Mouse (Mus musculus): ENCODE data around the gene Sh2d2a. TPM values are rescaled to one million over a fixed set of nuclear protein-coding genes. Genes with fewer than 3 reads are reported as not detected.

Gene Sh2d2a
- 0.92 and 1.1 TPM in 2 replicates for polyA plus RNA-seq (2012; rRNA removed)

DNA sequence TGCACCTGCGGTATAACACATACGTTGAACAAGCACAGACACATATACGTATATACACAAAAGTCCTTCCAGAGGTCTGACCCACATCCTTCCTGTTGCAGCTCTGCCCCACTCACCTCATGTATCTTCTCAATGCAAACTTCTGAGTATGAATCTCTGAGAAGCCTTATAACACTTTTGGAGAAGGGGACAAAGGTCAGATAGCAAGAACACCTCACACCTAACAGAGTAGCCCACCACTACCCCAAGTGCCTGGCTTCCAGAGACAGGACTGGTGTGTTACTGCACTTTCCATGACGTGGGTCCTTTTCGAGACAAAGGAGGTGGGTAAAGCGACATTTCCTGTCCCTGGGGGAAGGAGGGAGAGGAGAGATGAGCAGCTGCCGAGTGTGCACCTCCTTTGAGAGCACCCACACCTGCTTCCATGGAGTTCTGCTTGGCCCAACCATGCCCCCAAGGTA, at the start of gene Sh2d2a:
Sh2d2a (plus strand) TSS at position 106 of the 461 bp plus-strand sequence.

DNA sequence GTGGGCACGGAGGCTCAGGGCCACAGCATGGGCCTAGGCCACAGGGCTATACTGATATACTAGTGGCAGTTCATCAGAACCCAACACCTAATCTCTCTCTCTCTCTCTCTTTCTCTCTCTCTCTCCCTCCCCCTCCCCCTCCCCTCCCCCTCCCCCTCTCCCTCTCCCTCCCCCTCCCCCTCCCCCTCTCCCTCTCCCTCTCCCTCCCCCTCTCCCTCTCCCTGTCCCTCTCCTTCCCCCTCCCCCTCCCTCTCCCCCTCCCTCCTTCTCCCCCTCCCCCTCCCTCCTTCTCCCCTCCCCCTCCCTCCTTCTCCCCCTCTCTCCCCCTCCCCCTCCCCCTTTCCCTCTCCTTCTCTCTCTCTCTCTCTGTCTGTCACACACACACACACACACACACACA, 22.3 kb upstream of the Sh2d2a start, which contains the start of gene Pear1:
Pear1 (minus strand) TSS at position 101 of the 400 bp plus-strand sequence.

DNA sequence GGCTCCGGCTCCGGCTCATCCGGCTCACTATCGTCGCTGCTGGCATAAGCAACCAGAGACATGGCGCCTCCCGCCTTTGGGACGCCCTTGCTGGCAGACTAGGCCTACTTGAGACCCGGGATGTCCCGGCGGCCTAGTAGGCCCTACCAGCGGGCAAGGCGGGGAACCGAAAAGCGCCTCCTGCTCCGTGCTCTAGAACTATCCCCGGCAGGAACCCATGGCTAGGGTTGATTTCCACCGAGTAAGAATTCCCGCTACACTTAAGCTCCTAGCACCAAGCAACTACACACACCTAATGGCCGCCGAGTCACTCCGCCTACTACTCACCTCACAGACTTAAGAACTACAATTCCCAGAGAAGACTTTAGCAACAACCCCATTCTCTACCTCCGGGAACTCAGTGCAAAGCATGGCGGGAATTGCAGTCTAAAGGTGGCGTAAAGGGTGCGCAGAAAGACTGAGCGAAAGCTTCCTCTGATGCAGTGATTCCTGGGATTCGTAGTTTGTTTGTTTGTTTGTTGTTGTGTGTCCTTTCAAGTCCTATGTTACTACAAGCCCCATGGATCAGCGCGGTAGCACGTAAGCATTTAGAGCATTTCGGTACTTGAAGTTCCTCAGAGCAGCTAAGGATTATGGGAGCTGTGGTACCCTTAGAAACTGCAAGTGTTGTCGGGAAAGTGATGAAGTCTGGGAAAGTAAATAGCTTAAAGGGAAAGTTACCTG, 38.9 kb downstream of the Sh2d2a start, which contains the start of gene Prcc:
Prcc (minus strand) TSS at position 328 of the 723 bp plus-strand sequence.

Other genes with a start within 250 kb of the Sh2d2a start
- 39.5 and 42.8 TPM in 2 replicates for gene Arhgef11, start 229.2 kb upstream of the Sh2d2a start, polyA plus RNA-seq (2012; rRNA removed)
- 9.1 and 10.7 TPM in 2 replicates for gene Lrrc71, start 98.1 kb upstream of the Sh2d2a start, polyA plus RNA-seq (2012; rRNA removed)
- 4.4 and 5.1 TPM in 2 replicates for gene Ntrk1, start 51.6 kb upstream of the Sh2d2a start, polyA plus RNA-seq (2012; rRNA removed)
- 0.51 and 0.78 TPM in 2 replicates for gene Insrr, start 49.8 kb upstream of the Sh2d2a start, polyA plus RNA-seq (2012; rRNA removed)
- gene Pear1, start 22.4 kb upstream of the Sh2d2a start, polyA plus RNA-seq (2012; rRNA removed), result 123 and 134 TPM in 2 replicates
- gene Prcc, start 38.9 kb downstream of the Sh2d2a start, polyA plus RNA-seq (2012; rRNA removed), result 37.4 and 39.5 TPM in 2 replicates
- 75.4 and 79.0 TPM in 2 replicates for gene Hdgf, start 59.6 kb downstream of the Sh2d2a start, polyA plus RNA-seq (2012; rRNA removed)
- 17.9 and 22.9 TPM in 2 replicates for gene Mrpl24, start 72.8 kb downstream of the Sh2d2a start, polyA plus RNA-seq (2012; rRNA removed)
- gene Isg20l2, start 83.6 kb downstream of the Sh2d2a start, polyA plus RNA-seq (2012; rRNA removed), result 17.2 and 19.6 TPM in 2 replicates
- 54.9 and 58.7 TPM in 2 replicates for gene Rrnad1, start 84.0 kb downstream of the Sh2d2a start, polyA plus RNA-seq (2012; rRNA removed)
- 12.1 and 24.3 TPM in 2 replicates for gene Crabp2, start 101.9 kb downstream of the Sh2d2a start, polyA plus RNA-seq (2012; rRNA removed)
- gene Nes, start 124.3 kb downstream of the Sh2d2a start, polyA plus RNA-seq (2012; rRNA removed), result 6.6 and 11.3 TPM in 2 replicates
- 41.0 and 47.3 TPM in 2 replicates for gene Bcan, start 153.5 kb downstream of the Sh2d2a start, polyA plus RNA-seq (2012; rRNA removed)
- 0.12 and 1.2 TPM in 2 replicates for gene Hapln2, start 180.8 kb downstream of the Sh2d2a start, polyA plus RNA-seq (2012; rRNA removed)
- 9.4 and 11.5 TPM in 2 replicates for gene Gpatch4, start 196.4 kb downstream of the Sh2d2a start, polyA plus RNA-seq (2012; rRNA removed)
- gene Naxe, start 211.7 kb downstream of the Sh2d2a start, polyA plus RNA-seq (2012; rRNA removed), result 72.2 and 92.5 TPM in 2 replicates
- not detected in 2 replicates for gene Ttc24, start 231.5 kb downstream of the Sh2d2a start, polyA plus RNA-seq (2012; rRNA removed)
- gene Iqgap3, start 235.2 kb downstream of the Sh2d2a start, polyA plus RNA-seq (2012; rRNA removed), result 13.1 and 15.0 TPM in 2 replicates